Mouse (Mus musculus) kidney, adult 2 months (tissue): ENCODE data around the gene Adcy7. TPM values are rescaled to one million over a fixed set of nuclear protein-coding genes. Genes with fewer than 3 reads are reported as not detected.

Source experiments
- DNase-seq: peaks from one replicate; pipeline ENCODE4 v3.0.0; 2021
- H3K27ac ChIP-seq: fragments of 200-500 bp; 2 replicates; pipeline ENCODE4 v1.5.1; 2012; ENCODE audit warnings: low read depth, low read length, control low read depth, inconsistent platforms; ENCODE audit not compliant: insufficient read depth
- H3K27me3 ChIP-seq: fragments of 200-500 bp; replicated peaks from 2 replicates; pipeline ENCODE4 v1.6.1; 2012; ENCODE audit warnings: mild to moderate bottlenecking, moderate library complexity, low read length, inconsistent platforms; ENCODE audit not compliant: control insufficient read depth, insufficient read depth
- H3K36me3 ChIP-seq: fragments of 200-500 bp; 2 replicates; pipeline ENCODE4 v1.6.1; 2012; ENCODE audit warnings: mild to moderate bottlenecking, moderate library complexity, low read length, inconsistent platforms; ENCODE audit not compliant: control insufficient read depth, insufficient read depth
- H3K4me1 ChIP-seq: fragments of 200-500 bp; 2 replicates; pipeline ENCODE4 v1.6.1; 2011; ENCODE audit warnings: low read length; ENCODE audit not compliant: control insufficient read depth, insufficient read depth
- H3K4me3 ChIP-seq: fragments of 200-500 bp; 2 replicates; pipeline ENCODE4 v1.5.1; 2011; ENCODE audit warnings: mild to moderate bottlenecking, low read depth, low read length, control low read depth; ENCODE audit not compliant: insufficient read depth
- CTCF ChIP-seq: fragments of 200-500 bp; conservative IDR thresholded peaks from 2 replicates; pipeline ENCODE4 v1.5.1; 2011; ENCODE audit warnings: low read depth, mild to moderate bottlenecking, control low read depth, low read length, moderate library complexity, mixed read lengths; ENCODE audit not compliant: insufficient read depth, insufficient read length
- POLR2A ChIP-seq: fragments of 200-500 bp; IDR thresholded peaks from one replicate; pipeline ENCODE4 v1.6.1; 2011; ENCODE audit warnings: low read depth, low read length, control low read depth
- WGBS: fragments of 180-500 bp; shearing (Covaris S2); methylation state at CpG from one replicate; pipeline ENCODE4 v1.1.7; 2018; 5-methylcytosine and 5-hydroxymethylcytosine counted together
- polyA plus RNA-seq: library from polyadenylated mRNA; depleted of rRNA; stranded (reverse); fragments of >200 nt; gene quantifications from 2 replicates; pipeline ENCODE4 v1.2.3, GENCODE M21; 2012; rRNA removed

The Adcy7 gene
- polyA plus RNA-seq: 3.0 and 4.8 TPM in 2 replicates

DNA sequence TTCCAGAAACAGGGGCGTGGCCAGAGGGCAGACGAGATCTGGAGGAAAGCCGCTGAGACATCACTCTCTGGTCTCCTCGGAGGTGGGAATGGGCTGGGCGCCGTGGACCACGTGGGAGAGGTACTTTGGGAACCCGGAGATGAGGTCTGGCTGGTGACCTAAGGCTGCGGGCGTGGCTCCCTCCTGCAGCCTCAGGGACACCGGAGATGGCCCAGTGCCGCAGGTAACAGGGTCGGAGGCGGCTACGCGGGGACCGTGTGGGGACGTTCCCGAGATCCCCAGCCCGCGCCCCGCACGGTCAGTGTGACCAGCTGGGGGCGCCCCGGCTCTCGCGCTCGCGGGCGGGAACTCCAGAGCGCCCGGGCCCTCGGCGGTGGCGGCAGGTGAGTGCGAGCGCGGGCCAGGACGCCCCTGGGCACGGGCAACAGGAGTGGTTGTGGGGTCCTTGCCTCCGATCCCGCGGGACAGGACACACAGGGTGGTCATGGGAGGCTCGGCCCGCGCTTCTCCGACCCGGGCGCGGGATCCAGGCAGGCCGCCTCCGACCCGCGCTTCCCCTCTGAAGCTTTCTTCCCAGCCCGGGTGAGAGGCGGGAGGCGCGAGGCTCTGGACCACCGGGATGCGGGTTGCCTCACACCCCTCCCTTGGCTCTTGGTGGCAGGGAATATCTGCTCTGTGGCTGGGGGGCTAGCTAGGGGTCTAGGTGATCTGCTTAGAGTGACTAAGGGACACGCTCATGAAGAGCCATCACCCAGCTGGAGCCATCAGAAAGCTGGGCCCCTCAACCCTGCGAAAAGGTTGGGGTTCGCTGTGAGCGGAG, at the start of gene Adcy7:
Gene Adcy7, plus strand, starts transcription at position 173 of the 820 bp plus-strand sequence.
- DNase-seq: peak; percentile 13
- TF ChIP-seq POLR2A (no peak), CTCF (0 out of 2 replicates have a peak, but pooled peaks have one; percentile 19)
- Histone ChIP-seq H3K27me3 (no peaks in the 10 kb centered on the region), H3K36me3 (no peaks in the 10 kb centered on the region), H3K27ac (no peak within 1 kb of the TSS), H3K4me1 (no peaks in the 10 kb centered on the region), H3K4me3 (peak within 1 kb of the TSS; percentile 6; the same call in 1 of the 2 replicates)
- WGBS: 7% methylated on average over 64 of the region's 64 CpGs

DNA sequence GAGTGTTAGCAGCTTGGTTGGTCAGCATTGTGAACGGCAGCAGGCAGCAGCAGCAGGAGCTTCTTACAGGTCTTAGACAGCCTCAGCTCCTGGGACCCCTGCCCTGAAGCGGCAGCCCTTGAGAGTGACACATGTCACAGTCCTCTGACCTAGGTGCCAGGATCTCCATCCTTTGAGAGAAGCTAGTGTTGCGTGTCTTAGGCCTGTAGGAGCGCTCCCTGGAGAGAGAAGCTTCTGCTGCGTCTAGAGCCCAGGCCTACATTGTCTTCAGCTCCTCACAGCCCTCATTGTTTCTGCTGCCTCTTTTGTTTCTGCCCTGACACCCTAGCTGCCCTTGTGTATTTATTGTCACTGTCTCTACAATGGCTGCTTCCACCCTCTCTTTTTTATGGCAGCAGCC, 46.8 kb upstream of the Adcy7 start:
- Histone ChIP-seq H3K4me1 (peaks cover 17% of the 10 kb centered on the region), H3K4me3 (no peak overlapping the region), H3K27ac (no peak overlapping the region), H3K27me3 (no peaks in the 10 kb centered on the region), H3K36me3 (no peaks in the 10 kb centered on the region)
- no peak for DNase-seq
- whole genome bisulfite sequencing: 83% methylated on average over 5 of the region's 5 CpGs
- TF ChIP-seq POLR2A (no peak), CTCF (no peak)

DNA sequence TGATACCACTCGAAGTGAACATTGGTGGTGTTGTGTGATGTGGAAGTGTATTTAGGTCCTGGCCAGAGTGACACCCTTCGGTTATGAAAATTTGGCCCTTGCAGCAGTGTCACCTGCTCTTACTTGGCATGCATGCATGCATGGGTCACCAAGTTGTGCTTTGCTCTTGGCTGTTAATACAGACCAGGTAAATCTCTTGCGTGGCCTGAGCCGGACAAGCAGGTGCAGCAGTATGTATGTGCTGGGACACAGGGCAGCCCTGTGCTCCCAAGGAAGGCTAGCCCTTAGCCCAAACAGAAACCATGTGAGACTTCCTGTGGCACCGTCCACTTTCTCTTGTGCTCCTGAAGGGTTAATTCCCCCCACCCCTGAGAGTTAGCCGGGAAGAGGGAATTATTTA, 44.4 kb upstream of the Adcy7 start:
- DNase-seq: peak; percentile 40
- Histone ChIP-seq H3K4me1 (peaks cover 10% of the 10 kb centered on the region), H3K36me3 (no peaks in the 10 kb centered on the region), H3K4me3 (no peak overlapping the region), H3K27ac (no peak overlapping the region), H3K27me3 (no peaks in the 10 kb centered on the region)
- 32% methylated on average over 6 of the region's 6 CpGs for whole genome bisulfite sequencing
- TF ChIP-seq CTCF (no peak), POLR2A (no peak)

DNA sequence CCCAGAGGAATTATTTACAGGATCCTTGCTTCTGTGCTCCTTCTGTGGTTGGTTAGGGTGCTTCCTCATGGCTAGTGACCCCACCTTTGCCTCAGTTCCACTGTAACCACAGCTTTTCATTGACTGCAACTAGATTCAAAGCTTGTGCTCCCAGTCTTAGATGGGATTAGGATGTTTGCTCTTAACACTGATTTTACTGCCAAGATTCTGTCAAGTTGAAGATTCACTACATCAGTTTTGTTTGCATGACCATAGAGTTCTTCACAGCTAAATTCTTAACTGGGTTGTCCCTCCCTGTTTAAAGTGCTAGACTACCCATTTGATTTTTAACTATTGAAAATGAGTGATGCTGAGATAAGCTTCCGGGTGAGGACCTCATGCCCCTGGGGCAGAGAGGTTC, 43.9 kb upstream of the Adcy7 start:
- Histone ChIP-seq H3K36me3 (no peaks in the 10 kb centered on the region), H3K4me1 (peaks cover 10% of the 10 kb centered on the region), H3K27ac (peak overlapping the region; percentile 10; the same call in 1 of the 2 replicates), H3K4me3 (no peak overlapping the region), H3K27me3 (no peaks in the 10 kb centered on the region)
- DNase-seq: peak; percentile 47
- TF ChIP-seq CTCF: no peak
- TF ChIP-seq POLR2A: no peak
- WGBS: 8% methylated on average over 1 of the region's 1 CpGs

DNA sequence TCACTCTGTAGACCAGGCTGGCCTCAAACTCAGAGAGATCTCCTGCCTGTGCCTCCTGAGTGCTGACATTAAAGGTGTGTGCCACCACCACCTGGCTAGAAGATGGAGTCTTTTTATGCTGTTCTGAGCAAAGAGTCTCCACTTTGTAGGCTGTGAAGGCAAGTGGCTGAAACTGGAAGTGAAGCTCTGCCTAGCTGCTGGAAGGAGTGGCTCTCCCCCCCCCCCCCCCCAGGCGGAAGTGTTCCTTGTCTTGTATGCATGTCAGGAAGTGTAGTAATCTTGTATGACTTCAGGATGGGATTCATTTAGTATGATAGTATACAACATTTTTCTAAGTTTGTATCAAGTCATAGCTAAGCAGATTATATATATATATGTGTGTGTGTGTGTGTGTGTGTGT, 43.4 kb upstream of the Adcy7 start:
- DNase-seq: no peak
- Histone ChIP-seq H3K4me3 (no peak overlapping the region), H3K36me3 (no peaks in the 10 kb centered on the region), H3K27ac (peak overlapping the region; percentile 10; the same call in 1 of the 2 replicates), H3K4me1 (peaks cover 10% of the 10 kb centered on the region), H3K27me3 (no peaks in the 10 kb centered on the region)
- no peak for TF ChIP-seq CTCF
- WGBS: 50% methylated on average over 1 of the region's 1 CpGs

DNA sequence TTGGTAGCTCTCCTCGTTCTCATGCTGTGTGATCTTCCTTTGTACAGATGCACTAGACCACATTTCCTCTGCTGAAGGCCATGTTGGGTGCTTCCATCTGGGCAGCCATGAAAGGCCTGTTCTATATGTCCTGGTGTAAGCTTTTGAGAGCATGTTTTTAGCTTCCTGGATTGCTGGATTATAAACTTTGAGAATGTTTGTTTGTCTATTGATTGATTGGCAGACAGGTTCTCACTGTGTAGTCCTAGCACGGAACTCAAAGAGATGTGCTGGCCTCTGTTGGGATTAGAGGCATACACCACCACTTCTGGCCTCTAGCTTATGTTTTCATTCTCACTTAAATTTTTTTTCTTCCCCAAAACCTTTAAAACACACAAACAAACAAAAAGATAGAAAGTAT, 35.5 kb upstream of the Adcy7 start:
- Histone ChIP-seq H3K36me3 (no peaks in the 10 kb centered on the region), H3K27ac (no peak overlapping the region)

DNA sequence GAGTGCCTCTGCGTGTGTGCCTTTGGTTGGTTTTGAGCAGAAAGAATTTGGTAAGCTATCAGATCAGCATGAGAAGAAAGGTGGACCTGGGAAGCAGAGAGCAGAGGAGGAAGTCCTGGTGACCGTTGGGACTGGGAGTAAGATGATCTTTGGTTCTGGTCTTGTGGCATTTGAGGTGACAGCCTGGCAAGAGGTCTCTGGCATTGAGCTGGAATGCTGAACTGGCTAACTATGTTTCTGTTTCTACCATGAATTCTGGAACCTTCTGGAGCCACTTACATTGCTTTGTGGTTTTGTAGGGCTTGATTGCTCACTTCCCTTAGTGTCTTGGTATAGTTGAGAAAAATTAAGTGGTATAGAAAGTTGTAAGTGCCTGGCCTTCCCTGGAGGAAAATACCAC, 34.6 kb upstream of the Adcy7 start:
- 41% methylated on average over 2 of the region's 2 CpGs for WGBS
- no peak for TF ChIP-seq CTCF
- TF ChIP-seq POLR2A: no peak
- peak; percentile 31 for DNase-seq
- Histone ChIP-seq H3K36me3 (no peaks in the 10 kb centered on the region), H3K4me1 (peaks cover 9% of the 10 kb centered on the region; the same call in 1 of the 2 replicates), H3K4me3 (no peak overlapping the region), H3K27me3 (no peaks in the 10 kb centered on the region), H3K27ac (no peak overlapping the region)

More for the DNA sequence above, 35.5 kb upstream of the Adcy7 start:
- Histone ChIP-seq H3K4me1 (peaks cover 9% of the 10 kb centered on the region; the same call in 1 of the 2 replicates), H3K4me3 (no peak overlapping the region), H3K27me3 (no peaks in the 10 kb centered on the region)
- TF ChIP-seq CTCF: no peak
- TF ChIP-seq POLR2A: no peak
- no peak for DNase-seq
- WGBS: 83% methylated on average over 2 of the region's 2 CpGs
